Mouse (Mus musculus): ENCODE measurements around the gene Stab2.

DNA sequence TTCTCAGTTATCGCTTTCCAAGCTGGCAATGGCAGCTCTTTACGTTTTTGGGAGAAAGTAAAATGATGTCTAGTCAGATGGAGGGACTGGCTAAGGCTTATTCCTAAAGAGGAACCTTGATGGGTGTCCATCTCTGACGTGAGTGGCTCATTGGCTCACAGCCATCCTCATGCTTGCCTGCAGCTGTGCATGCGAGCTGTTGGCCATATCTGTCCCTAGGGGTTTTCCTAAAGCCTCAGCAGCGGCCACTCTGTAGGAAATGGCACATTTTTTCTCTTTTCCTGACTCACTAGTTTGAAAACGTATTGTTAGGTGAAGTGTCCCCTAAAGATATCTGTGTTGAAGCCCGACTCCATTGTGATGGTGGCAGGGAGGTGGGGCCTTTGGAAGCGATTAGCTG is 18.0 kb downstream of the Stab2 start:
- no peak for TF ChIP-seq CTCF (IDR thresholded peaks at IDR 0.05; ENCODE audit: control insufficient read depth, insufficient read depth, low read length)
- no peak for TF ChIP-seq POLR2A (IDR thresholded peaks at IDR 0.05; ENCODE audit: borderline replicate concordance, control insufficient read depth, low read depth, low read length)

All from bone marrow, adult 2 months (tissue).